Mouse (Mus musculus) brown adipose tissue, adult 24 weeks (tissue): ENCODE measurements around the gene Trp53i11. TPM values are rescaled to one million over a fixed set of nuclear protein-coding genes. Genes with fewer than 3 reads are reported as not detected.
A peak's percentile ranks its signal among the peaks of the same experiment; 100 is the strongest.

Source experiments
- H3K27ac ChIP-seq: fragments of 200-500 bp; replicated peaks from 2 replicates; pipeline ENCODE4 v1.5.1; 2012; ENCODE audit warnings: low read depth, mild to moderate bottlenecking, low read length
- H3K4me1 ChIP-seq: fragments of 200-500 bp; 2 replicates; pipeline ENCODE4 v1.6.1; 2012; ENCODE audit warnings: low read length, mixed read lengths; ENCODE audit not compliant: control insufficient read depth, insufficient read depth, insufficient read length
- H3K4me3 ChIP-seq: fragments of 200-500 bp; 2 replicates; pipeline ENCODE4 v1.5.1; 2012; ENCODE audit warnings: low read depth, mild to moderate bottlenecking, low read length, moderate library complexity; ENCODE audit not compliant: insufficient read depth
- polyA plus RNA-seq: library from polyadenylated mRNA; stranded (reverse); fragments of >200 nt; gene quantifications from 2 replicates; pipeline ENCODE4 v1.2.4, GENCODE M21; 2012; ENCODE audit not compliant: missing spikeins, insufficient read depth, insufficient read length

Trp53i11 gene
- polyA plus RNA-seq, 1 experiment = 7.6 TPM

DNA sequence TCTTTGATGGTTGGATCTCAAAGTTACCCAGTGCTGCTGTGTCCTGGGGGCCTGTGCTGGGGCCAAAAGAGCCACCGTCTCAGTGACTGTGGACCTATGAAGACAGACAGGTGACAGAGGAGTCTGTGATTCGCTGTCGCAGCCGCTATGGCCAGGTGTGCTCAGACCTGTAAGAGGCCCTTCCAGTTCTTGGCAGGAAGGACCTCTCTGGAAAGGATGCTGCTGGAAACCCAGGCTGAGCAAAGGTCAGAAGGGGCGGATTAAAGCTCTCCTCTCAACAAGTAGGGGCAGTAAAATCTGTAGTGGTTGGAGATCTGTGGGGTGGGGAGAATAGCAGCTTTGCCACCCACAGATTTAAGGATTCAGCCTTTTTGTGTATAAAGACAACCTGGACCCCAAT, 7.7 kb upstream of the Trp53i11 start:
- H3K4me3 ChIP-seq = no peak overlapping the region
- H3K27ac ChIP-seq = no peak overlapping the region
- peaks cover 5% of the 10 kb centered on the region for H3K4me1 ChIP-seq

DNA sequence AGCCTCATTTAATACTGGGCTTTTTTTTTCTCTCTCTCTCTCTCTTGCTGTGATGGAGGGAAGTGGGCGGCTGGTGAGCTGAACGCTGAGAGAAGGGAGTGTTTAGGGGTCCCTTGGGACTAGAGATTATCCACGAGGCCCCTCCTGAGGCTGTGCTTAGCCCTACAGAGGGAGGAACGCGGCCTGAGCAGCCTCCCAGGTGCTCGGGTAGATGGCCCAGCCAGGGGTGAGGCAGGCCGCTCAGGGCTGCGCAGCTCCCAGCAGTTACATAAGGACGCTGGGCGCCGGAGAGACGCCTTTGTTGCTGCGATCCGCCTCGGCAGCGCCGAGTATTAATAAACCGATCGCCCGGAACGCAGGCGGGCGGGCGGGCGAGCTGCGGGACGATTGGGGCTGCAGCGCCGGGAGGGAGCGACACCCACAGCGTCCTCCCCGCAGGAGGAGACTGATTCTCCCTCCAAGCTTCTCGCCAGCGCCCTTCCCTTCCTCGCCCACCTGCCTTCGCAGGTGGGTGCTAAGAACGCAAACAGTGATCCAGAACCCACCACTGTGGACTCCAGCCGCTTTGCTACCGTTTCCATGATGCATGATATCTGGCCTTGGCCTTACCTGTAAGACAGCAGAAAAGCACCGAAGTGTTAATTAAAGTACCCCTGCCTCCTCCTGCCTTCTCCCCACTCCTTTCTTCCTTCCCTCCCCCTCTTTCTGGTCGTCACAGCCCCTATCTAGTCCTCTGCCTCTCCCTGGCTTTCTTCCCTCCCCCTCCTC, 7.1 kb upstream of the Trp53i11 start:
- Histone ChIP-seq H3K4me3 (peak overlapping the region; percentile 27; the same call in 1 of the 2 replicates), H3K4me1 (peaks cover 2% of the 10 kb centered on the region), H3K27ac (no peak overlapping the region)

DNA sequence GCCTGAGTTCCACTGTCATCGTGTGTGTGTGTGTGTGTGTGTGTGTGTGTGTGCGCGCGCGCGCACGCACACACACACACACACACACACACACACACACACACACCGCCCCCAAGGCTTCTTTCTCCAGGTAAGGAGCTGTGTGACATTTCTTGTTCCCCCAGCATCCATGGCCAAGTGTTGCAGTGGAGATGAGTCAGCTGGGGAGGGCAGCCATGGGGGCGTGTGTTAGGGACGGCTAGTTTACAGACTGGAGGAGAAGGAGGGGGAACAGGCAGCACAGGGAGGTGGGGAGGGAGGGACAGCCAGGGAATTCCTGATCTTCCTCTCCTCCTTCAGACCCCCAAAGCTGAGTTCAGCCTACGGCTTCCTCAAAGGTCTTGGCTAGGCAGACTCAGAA, 4.5 kb upstream of the Trp53i11 start:
- Histone ChIP-seq H3K4me3 (no peak overlapping the region), H3K4me1 (no peaks in the 10 kb centered on the region)

DNA sequence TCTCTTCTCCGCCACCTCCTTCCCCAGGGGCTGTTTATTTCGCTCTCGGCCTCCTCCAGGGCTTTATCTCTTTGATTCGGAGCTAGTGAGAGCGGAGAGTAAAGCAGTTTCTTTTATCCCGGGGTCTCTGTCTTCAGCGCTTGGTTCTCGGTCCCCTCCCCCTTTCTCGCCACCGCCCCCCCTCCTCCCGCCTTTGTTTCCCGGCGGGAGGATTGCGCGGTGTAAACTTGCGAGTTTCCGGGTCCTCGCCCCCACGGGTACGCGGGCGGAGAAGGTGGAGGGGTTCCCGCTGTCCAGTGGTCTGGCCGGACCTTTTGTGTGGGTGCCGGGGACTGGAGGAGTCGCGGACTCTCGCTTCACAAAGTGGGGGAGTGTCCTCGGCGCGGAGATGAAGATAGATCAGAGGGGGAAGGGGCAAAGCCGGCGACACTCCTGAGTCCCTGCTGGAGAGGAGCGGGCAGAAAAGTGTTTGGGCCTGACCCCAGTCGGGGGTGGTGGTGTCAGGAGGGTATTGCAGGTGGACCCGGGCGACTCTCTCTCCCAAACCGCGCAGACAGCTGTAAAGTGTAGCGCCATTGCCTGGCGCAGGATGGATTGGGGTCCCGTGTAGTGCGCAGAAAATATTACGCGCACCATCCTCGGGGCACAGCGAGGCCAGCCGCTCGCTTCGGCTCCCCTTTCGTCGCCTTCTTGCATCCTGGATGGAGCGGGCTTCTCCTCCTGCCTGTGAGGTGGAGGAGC, 842 bp downstream of the Trp53i11 start:
- H3K27ac ChIP-seq = peak overlapping the region; percentile 75
- peaks cover 12% of the 10 kb centered on the region; the same call in 1 of the 2 replicates for H3K4me1 ChIP-seq

More for the DNA sequence above, 4.5 kb upstream of the Trp53i11 start:
- H3K27ac ChIP-seq = no peak overlapping the region

DNA sequence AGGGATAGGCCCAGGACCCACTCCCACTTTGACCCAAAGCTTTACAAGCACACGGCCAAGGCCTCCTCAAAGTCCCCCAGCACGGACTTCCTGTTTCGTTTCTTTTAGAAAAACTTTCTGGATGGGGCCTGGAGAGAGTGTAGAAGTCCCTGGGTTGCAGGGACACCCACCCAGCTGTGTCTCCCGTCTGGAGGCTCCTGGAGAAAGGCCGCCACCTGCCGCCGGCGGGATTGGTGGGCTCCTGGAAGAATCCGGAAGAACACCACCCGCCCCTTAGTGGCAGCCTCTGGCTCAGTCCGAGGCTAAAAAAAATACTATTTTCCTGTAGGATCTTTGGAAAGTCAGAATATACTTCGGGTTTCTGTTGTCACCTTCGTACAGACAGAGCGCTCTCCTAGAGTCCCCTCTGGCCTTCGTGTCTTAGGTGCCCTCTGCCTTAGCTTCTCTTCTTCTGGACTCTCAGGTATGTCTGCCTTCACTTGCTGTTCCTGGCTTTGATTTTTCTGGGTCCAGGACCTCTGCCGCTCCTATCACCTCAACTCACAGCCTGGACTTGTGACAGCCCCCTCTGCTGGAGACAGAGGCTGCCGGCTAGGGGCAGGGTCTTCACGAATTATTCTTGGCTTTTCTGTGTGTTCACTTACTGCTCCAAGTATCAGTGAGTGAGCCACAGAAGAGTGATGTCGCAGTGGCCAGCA, 1.6 kb downstream of the Trp53i11 start:
- H3K4me3 ChIP-seq = peak overlapping the region; percentile 74
- H3K4me1 ChIP-seq = peaks cover 12% of the 10 kb centered on the region; the same call in 1 of the 2 replicates
- H3K27ac ChIP-seq = peak overlapping the region; percentile 75

More for the DNA sequence above, 842 bp downstream of the Trp53i11 start:
- peak overlapping the region; percentile 74 for H3K4me3 ChIP-seq

DNA sequence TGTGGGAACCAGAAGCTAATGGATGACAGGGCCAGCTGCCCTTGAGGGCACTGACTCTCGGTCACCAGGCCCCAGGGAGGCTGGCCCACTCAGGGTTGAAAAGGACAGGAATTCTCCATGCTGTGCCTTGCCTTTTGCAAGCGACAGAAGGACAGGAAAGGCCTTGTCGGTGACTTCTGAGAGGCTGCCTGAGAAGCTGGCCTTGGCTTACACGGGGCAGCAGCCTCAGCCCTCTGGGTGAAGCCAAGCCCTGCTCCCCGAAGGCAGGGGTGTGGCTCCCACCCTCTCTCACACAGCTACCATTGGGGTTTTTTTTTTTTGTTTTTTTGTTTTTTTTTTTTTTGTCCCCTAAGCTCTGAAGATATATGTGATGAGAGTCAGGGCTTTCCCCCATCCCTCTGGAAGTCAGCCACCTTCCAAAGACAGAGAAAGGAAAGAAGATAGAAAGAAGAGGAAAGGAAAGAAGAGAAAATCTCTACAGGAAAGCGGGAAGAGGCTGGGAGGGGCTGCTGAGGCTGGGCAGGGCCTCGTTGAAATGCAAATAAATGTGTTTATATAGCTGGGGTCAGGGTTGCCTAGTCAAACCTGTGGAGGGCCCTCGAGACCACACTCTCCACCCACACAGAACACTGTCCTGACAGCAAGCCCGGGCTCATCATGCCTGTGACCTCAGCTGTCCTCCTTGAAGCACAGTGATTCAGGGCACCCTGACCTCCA, 3.6 kb downstream of the Trp53i11 start:
- Histone ChIP-seq H3K27ac (no peak overlapping the region), H3K4me1 (peaks cover 16% of the 10 kb centered on the region), H3K4me3 (no peak overlapping the region; the same call in none of the 2 replicates)

DNA sequence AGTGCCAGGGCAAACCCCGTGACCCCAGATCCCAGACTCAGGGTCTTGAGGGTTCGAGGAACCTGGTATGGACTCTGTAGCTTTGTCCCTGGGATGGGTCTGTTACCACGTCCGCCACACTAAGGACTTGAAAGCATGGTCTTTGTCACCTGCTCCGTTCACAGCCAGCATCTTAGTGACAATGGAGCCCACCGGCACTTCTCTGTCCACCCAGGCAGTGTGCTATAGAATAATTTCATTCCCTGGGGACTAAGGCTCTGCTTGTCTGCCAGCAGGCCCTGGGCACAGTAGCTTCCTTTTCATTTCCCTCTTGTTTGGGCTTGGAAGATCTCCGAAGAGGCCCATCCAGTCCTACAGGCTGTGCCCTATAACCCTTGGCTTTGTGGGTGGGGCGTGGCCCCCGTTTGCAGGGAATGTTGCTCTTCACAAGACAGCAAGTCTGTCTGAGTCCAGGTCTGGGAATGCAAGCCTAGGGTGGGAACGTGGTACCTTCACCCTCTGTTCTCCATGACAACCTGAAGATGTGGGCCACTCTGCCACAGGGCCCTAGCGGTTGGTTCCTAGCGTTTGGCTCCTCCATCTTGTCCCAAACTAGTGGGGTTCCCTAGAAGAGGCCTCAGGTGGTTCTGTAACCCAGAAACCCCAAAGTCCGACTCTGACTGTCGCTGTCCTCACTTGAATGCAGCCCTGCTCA, 4.3 kb downstream of the Trp53i11 start:
- Histone ChIP-seq H3K27ac (no peak overlapping the region), H3K4me3 (peak overlapping the region; percentile 2; the same call in 1 of the 2 replicates)

DNA sequence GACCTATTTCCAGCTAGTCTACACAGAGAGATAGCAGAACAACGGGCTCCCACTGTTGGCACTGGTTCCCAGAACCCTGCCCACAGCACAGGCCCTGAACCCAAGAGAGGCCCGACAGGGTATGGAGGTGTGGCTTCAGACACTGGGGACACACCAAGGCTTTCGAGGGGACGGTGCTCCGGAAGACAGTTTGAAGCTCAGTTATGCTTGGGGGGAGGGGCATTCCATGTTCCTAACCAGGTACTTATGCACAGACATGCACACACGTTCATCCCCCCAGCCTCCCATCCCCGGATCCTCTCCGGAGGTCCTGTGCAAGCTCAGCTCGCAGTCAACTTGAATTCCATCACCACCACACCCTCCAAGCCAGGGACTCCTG, 4.8 kb downstream of the Trp53i11 start:
- Histone ChIP-seq H3K27ac (no peak overlapping the region), H3K4me3 (0 out of 2 replicates have a peak overlapping the region, but pooled peaks have one; percentile 2), H3K4me1 (peaks cover 16% of the 10 kb centered on the region)

More for the DNA sequence above, 4.3 kb downstream of the Trp53i11 start:
- peaks cover 16% of the 10 kb centered on the region for H3K4me1 ChIP-seq

DNA sequence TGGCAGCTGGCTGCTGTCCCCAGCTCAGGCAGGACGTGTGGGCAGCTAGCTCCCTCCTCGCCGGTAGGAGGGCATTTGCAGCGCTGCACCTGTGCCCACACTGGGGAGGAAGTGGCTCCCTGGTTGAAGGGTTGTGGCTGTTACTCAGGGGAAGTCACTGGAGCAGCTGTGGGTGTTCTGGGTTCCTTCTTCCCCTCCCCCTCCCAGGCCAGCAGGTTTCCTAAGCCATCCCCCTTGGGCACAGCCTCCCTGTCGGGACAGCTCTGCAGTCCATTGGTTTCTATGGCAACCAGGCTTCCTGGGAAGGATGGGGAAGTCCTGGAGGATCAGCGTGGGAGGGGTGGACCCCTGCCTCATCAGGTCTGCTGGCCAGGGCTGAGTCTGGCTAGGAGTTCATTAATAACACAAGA, 5.3 kb downstream of the Trp53i11 start:
- no peak overlapping the region for H3K27ac ChIP-seq
- peaks cover 16% of the 10 kb centered on the region for H3K4me1 ChIP-seq
- no peak overlapping the region for H3K4me3 ChIP-seq

DNA sequence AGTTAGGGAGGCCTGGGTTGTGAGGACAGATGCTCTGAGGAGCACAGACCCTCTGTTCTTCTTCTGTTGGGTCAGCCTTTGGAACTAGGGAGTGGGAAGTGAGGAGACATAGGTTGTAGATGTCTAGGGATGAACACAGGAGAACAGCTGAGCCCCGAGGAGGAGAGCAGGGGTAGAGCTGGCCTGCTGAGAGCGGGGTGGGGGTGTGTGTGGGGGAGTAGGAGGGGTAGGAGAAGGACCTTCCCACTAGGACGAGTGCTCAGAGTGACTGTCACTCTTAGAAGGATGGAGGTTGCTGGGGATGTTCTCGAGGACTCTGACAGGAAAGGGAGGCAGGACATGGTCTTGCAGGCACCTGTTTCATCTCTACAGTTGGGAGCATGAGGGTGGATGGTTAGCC, 6.5 kb downstream of the Trp53i11 start:
- Histone ChIP-seq H3K4me1 (peaks cover 16% of the 10 kb centered on the region), H3K4me3 (no peak overlapping the region), H3K27ac (no peak overlapping the region)

DNA sequence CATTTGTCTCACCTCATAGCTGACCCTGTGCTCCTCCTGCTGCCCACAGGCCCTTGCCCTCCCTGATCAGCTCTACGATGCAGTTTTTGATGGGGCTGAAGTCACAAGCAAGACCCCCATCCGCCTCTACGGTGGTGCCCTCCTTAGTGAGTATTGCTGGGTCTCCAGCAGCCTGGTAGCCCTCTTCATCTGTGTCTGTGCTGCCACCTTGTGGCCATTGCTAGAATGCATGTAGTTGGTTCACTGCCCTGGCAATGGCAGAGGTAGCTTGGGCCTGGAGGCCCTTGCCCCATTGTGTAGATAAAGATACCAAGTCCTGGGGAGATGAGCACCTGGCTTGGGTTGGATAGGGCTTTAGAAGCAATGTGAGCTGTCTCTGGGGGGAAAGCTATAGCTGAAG, 11.5 kb downstream of the Trp53i11 start:
- Histone ChIP-seq H3K27ac (no peak overlapping the region), H3K4me3 (no peak overlapping the region), H3K4me1 (peaks cover 11% of the 10 kb centered on the region)

DNA sequence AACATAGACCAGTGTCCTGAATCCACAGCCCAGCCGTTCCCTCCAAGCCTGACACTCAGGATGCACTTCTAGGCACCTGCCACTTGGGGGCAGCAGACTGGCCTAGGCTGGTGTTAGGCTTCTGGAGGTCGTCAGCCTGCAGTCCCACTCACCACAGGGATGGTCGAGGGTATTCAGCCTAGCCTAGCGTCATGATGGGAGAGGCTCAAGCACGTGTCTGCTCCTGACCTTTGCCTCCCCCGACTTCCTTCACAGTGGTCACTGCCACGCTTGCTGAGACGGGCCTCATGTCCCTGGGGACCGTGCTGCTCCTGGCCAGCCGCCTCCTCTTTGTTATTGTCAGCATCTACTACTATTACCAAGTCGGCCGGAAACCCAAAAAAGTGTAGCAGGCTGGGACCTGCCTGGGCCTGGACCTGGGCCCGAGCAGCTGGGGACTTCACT, 12.2 kb downstream of the Trp53i11 start:
- Histone ChIP-seq H3K4me1 (peaks cover 6% of the 10 kb centered on the region; the same call in 1 of the 2 replicates), H3K4me3 (no peak overlapping the region), H3K27ac (no peak overlapping the region)

DNA sequence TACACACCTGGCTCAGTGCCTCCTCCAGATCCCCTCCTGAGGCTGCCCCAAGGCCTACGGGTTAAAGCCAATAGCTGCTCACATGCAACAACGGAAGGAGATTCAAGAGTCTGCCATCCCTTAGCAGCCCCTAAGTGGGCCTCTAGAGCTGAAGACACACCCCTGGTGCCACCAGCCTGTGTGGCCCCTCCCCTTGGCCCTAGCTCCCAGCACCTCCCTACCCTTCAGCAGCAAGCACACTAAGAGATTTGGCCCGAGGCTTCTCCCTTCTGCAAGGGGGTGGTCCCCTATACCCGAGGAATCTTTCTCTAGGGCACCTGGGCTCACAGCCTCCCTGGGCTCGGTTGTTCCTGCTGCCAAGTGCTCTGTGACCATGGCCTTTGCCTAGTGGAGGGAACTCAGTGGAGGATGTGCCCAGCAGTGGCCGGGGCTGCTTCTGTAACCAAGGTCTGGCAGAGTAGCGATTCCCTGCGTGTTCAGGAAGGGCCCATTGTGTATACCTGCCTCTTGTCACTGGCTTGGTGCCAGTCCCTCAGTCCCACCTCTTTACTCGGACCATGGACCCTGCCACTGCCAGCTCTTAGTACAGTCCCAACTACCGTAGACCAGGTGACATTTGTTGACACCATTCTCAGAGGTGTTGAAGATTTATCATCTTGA, 13.5 kb downstream of the Trp53i11 start:
- peaks cover 6% of the 10 kb centered on the region; the same call in 1 of the 2 replicates for H3K4me1 ChIP-seq
- H3K4me3 ChIP-seq = no peak overlapping the region
- no peak overlapping the region for H3K27ac ChIP-seq

DNA sequence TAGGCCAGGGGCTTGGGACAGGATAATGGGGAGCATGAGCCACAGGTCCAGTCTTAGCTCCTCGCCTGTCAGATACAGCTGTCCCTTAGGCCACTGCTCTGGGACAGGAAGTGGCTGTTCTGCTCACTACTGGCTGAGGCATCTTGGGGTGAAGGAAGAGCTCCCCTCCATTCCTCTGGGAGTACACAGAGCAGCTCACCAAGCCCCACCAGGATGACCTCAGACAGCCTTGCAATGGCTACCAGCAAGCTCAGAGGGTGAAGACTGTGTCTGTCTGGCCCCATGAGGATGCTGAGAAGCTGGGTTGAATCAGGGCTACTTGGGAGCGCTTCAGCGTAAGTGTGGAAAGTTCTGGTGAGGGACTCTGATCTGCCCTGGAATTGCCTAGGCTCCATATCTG, 14.6 kb downstream of the Trp53i11 start:
- H3K4me3 ChIP-seq = no peak overlapping the region
- H3K27ac ChIP-seq = no peak overlapping the region
- peaks cover 6% of the 10 kb centered on the region; the same call in 1 of the 2 replicates for H3K4me1 ChIP-seq
